ENCODE assay signal across 9 mouse cellular contexts in the genomic region with DNA sequence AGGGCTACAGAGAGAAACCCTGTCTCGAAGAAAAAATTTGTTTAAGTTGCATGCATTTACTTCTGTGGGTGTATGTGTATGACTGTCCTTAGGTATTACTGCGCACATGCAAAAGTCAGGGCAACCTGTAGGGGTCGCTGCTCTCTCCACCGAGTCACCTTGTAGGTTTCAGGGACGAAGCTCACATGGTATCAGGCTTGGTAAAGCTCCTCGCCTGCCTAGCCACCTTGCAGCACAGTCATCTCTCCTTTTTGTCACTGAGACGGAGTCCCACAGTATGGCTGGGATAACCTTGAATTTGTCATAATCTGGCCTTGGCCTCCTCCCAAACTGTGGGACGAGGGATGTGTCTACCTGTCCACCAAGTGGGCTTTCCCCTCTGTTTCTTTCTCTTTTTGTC. TPM values are rescaled to one million over a fixed set of nuclear protein-coding genes. Genes with fewer than 3 reads are reported as not detected.
A peak's percentile ranks its signal among the peaks of the same experiment; 100 is the strongest.
DNase-seq lines count a peak whose midpoint lies in the region; ATAC-seq and TF ChIP-seq lines count a peak whose summit lies in the region.
"Had no signal": no experiment of that assay in that cellular context is flagged by ENCODE, and none has a peak within 500 bp of the region (broad histone marks: within the 10 kb centered on the region; RNA-seq: fewer than 3 reads in every experiment).

No protein-coding gene starts in this region.

- no peaks in the 10 kb centered on the region for H3K36me3 ChIP-seq in G1E (replicated peaks)

- ATAC-seq in G1E (ENCODE audit: extremely low read depth, insufficient number of reproducible peaks, low FRiP score, poor library complexity, severe bottlenecking): no peak
- ATAC-seq in megakaryocyte-erythroid progenitor cell, adult 5-6 weeks (replicated peaks; ENCODE audit: low FRiP score, low TSS enrichment, poor library complexity, severe bottlenecking): peak; percentile 67
- ATAC-seq: intestine, embryonic 16.5 days had no signal

- H3K4me3 ChIP-seq in G1E (ENCODE audit: low read depth, low read length): no peak overlapping the region

- peak; percentile 47 to 52 for DNase-seq in kidney, postnatal 4 days
- DNase-seq in kidney, postnatal 14 days: no peak
- DNase-seq in G1E (ENCODE audit: low spot score): no peak
- peak; percentile 39 for DNase-seq in brain, adult 2 months (ENCODE audit: low read depth, low spot score)
- DNase-seq in yolk sac, embryonic 10.5 days (ENCODE audit: low spot score): no peak
- no peak for DNase-seq in urinary bladder, adult 18-20 months (ENCODE audit: low spot score in 2 of 2)
- DNase-seq: cerebellum, adult 11 months had no signal

- TF ChIP-seq CTCF in G1E (IDR thresholded peaks at IDR 0.05; ENCODE audit: low read depth, low read length): peak; percentile 73

- no peaks in the 10 kb centered on the region for H3K9me3 ChIP-seq in G1E (replicated peaks)

- H3K4me1 ChIP-seq in G1E (ENCODE audit: insufficient read depth, low read depth, low read length): peaks cover 30% of the 10 kb centered on the region

- peaks cover 15% of the 10 kb centered on the region for H3K27me3 ChIP-seq in G1E (ENCODE audit: insufficient read depth, low read length)

RNA-seq across cellular contexts. Expression of a gene that starts 27.0 kb away (rescaled TPM):
- total RNA-seq in G1E (2014; fragmentation: Nextera tagmentation): 30.2 and 36.3 TPM in 2 replicates
- total RNA-seq in G1E (2017): 4.6 and 5.4 TPM in 2 replicates
- 81.6 and 90.7 TPM in 2 replicates for polyA plus RNA-seq in G1E (2012)
- total RNA-seq in megakaryocyte-erythroid progenitor cell, adult 5-6 weeks (2014; fragmentation: Nextera tagmentation): 8.8 and 11.7 TPM in 2 replicates
- total RNA-seq in megakaryocyte-erythroid progenitor cell, adult 5-6 weeks (2017): 0.85 and 4.2 TPM in 2 replicates

RNA-seq across cellular contexts. Expression of a gene that starts 50.8 kb away (rescaled TPM):
- 10.8 and 16.2 TPM in 2 replicates for total RNA-seq in G1E (2014; fragmentation: Nextera tagmentation)
- total RNA-seq in G1E (2017): 4.6 and 5.5 TPM in 2 replicates
- polyA plus RNA-seq in G1E (2012): 14.8 and 21.3 TPM in 2 replicates
- total RNA-seq in megakaryocyte-erythroid progenitor cell, adult 5-6 weeks (2014; fragmentation: Nextera tagmentation): 7.7 and 7.8 TPM in 2 replicates
- 1.4 and 3.9 TPM in 2 replicates for total RNA-seq in megakaryocyte-erythroid progenitor cell, adult 5-6 weeks (2017)

Comparison
In these comparisons a context has a peak if more than half of its experiments do, and no peak if none do; other contexts are left out.
1. DNase-seq: peak in kidney, postnatal 4 days (2 of 2) and brain, adult 2 months (single experiment); none in kidney, postnatal 14 days (single experiment), G1E (single experiment), yolk sac, embryonic 10.5 days (single experiment) and urinary bladder, adult 18-20 months (0 of 2).